Mouse (Mus musculus) forebrain, embryonic 13.5 days (tissue): ENCODE measurements around the gene Kcna6. TPM values are rescaled to one million over a fixed set of nuclear protein-coding genes. Genes with fewer than 3 reads are reported as not detected.

Experiments used
- polyA plus RNA-seq: library from polyadenylated mRNA; unstranded; fragments of >200 nt; fragmentation: Nextera tagmentation; extraction: Ambion mirVana; gene quantifications from 2 replicates; pipeline ENCODE4 v1.2.1, GENCODE M21; 2015

Kcna6 gene
- polyA plus RNA-seq, 1 experiment from 2014 or later: 4.3 TPM

Other genes with a start within 250 kb of the Kcna6 start
- 1.2 and 1.3 TPM in 2 replicates for gene Kcna5, start 205.3 kb downstream of the Kcna6 start, polyA plus RNA-seq
- 2.1 and 3.5 TPM in 2 replicates for gene Kcna1, start 94.3 kb downstream of the Kcna6 start, polyA plus RNA-seq
- 193 and 203 TPM in 2 replicates for gene Ndufa9, start 108.5 kb upstream of the Kcna6 start, polyA plus RNA-seq
- gene Akap3, start 112.4 kb upstream of the Kcna6 start, polyA plus RNA-seq: 0.05 TPM in 1 of 2 replicates, not detected in the other
- gene Dyrk4, start 181.2 kb upstream of the Kcna6 start, polyA plus RNA-seq: 0.08 and 0.15 TPM in 2 replicates
- gene Rad51ap1, start 198.9 kb upstream of the Kcna6 start, polyA plus RNA-seq: 53.5 and 55.4 TPM in 2 replicates
- gene D6Wsu163e, start 199.3 kb upstream of the Kcna6 start, polyA plus RNA-seq: 27.5 and 27.9 TPM in 2 replicates